Mouse (Mus musculus) forebrain, embryonic 16.5 days (tissue): ENCODE measurements around the gene Gpr55. TPM values are rescaled to one million over a fixed set of nuclear protein-coding genes. Genes with fewer than 3 reads are reported as not detected.
"Not testable (repeated sequence)": the region's sequence is repeated elsewhere in the genome, so short reads cannot be mapped to it uniquely, and the experiment has no call there.

Source experiments
- ATAC-seq: fragments of 200-750 bp; cut with Nextera tagmentation; 2 replicates; pipeline ENCODE4 v1.8.0; 2017; ENCODE audit warnings: mild to moderate bottlenecking, moderate library complexity
- H3K27ac ChIP-seq: fragments of 300-500 bp; sonication (generic); 2 replicates; pipeline ENCODE4 v1.5.1; 2014; ENCODE audit warnings: low read length, control low read depth
- H3K27me3 ChIP-seq: fragments of 300-500 bp; sonication (generic); replicated peaks from 2 replicates; pipeline ENCODE4 v1.6.1; 2014; ENCODE audit warnings: low read length; ENCODE audit not compliant: control insufficient read depth, insufficient read depth
- H3K36me3 ChIP-seq: fragments of 300-500 bp; sonication (generic); 2 replicates; pipeline ENCODE4 v1.6.1; 2014; ENCODE audit not compliant: control insufficient read depth, insufficient read depth
- H3K4me1 ChIP-seq: fragments of 300-500 bp; sonication (generic); replicated peaks from 2 replicates; pipeline ENCODE4 v1.6.1; 2014; ENCODE audit warnings: low read length; ENCODE audit not compliant: control insufficient read depth, insufficient read depth
- H3K4me2 ChIP-seq: fragments of 300-500 bp; sonication (generic); 2 replicates; pipeline ENCODE4 v1.6.1; 2014; ENCODE audit warnings: mild to moderate bottlenecking, low read length, control low read depth
- H3K4me3 ChIP-seq: fragments of 300-500 bp; sonication (generic); replicated peaks from 2 replicates; pipeline ENCODE4 v1.5.1; 2014; ENCODE audit warnings: mild to moderate bottlenecking, low read length, control low read depth
- H3K9ac ChIP-seq: fragments of 300-500 bp; sonication (generic); replicated peaks from 2 replicates; pipeline ENCODE4 v1.6.1; 2014; ENCODE audit warnings: low read depth, low read length, control low read depth
- H3K9me3 ChIP-seq: fragments of 300-500 bp; sonication (generic); 2 replicates; pipeline ENCODE4 v1.6.1; 2016; ENCODE audit warnings: low read length; ENCODE audit not compliant: control insufficient read depth
- WGBS: fragments of 180-500 bp; shearing (Covaris S2); extraction: QIAGEN DNeasy Blood & Tissue Kit; methylation state at CpG from one replicate; pipeline ENCODE4 v1.1.7; 2014; 5-methylcytosine and 5-hydroxymethylcytosine counted together
- polyA plus RNA-seq: library from polyadenylated mRNA; unstranded; fragments of >200 nt; fragmentation: Nextera tagmentation; extraction: Ambion mirVana; gene quantifications from 2 replicates; pipeline ENCODE4 v1.2.1, GENCODE M21; 2015

The Gpr55 gene
- polyA plus RNA-seq, 1 experiment from 2014 or later: 0.16 TPM

- not testable (repeated sequence) for H3K4me2 ChIP-seq, H3K27ac ChIP-seq, H3K9ac ChIP-seq, H3K27me3 ChIP-seq, H3K4me1 ChIP-seq, H3K9me3 ChIP-seq, H3K36me3 ChIP-seq, ATAC-seq, H3K4me3 ChIP-seq
- 87% methylated on average over 4 of the region's 4 CpGs for whole genome bisulfite sequencing
Observed at GRCm38 (mm10) chr1:85988882-85989281, 28.1 kb upstream of the Gpr55 start.

- H3K27ac ChIP-seq: no peak overlapping the region
- no peak for ATAC-seq
Observed at GRCm38 (mm10) chr1:85988351-85988750, 27.5 kb upstream of the Gpr55 start.

GRCm38 (mm10) chr1:85985784-85986183, 25.0 kb upstream of the Gpr55 start:
- Histone ChIP-seq H3K27me3 (no peaks in the 10 kb centered on the region), H3K9me3 (no peaks in the 10 kb centered on the region), H3K36me3 (no peaks in the 10 kb centered on the region), H3K4me3 (no peak overlapping the region), H3K9ac (no peak overlapping the region), H3K4me1 (0 out of 2 replicates have a peak, but pooled peaks cover 2% of the 10 kb centered on the region), H3K27ac (no peak overlapping the region), H3K4me2 (no peak overlapping the region)
- ATAC-seq: no peak
- WGBS: 91% methylated on average over 3 of the region's 3 CpGs

More at GRCm38 (mm10) chr1:85988351-85988750, 27.5 kb upstream of the Gpr55 start:
- no peak overlapping the region for H3K4me3 ChIP-seq
- no peak overlapping the region for H3K4me2 ChIP-seq
- no peaks in the 10 kb centered on the region for H3K36me3 ChIP-seq
- H3K9me3 ChIP-seq: no peaks in the 10 kb centered on the region
- no peaks in the 10 kb centered on the region for H3K27me3 ChIP-seq
- 84% methylated on average over 4 of the region's 4 CpGs for WGBS
- no peak overlapping the region for H3K9ac ChIP-seq
- no peaks in the 10 kb centered on the region for H3K4me1 ChIP-seq

- Histone ChIP-seq H3K4me3 (no peak overlapping the region), H3K27me3 (no peaks in the 10 kb centered on the region), H3K27ac (no peak overlapping the region), H3K4me2 (no peak overlapping the region), H3K4me1 (0 out of 2 replicates have a peak, but pooled peaks cover 2% of the 10 kb centered on the region), H3K36me3 (no peaks in the 10 kb centered on the region), H3K9me3 (no peaks in the 10 kb centered on the region), H3K9ac (no peak overlapping the region)
- WGBS: 58% methylated on average over 7 of the region's 7 CpGs
- ATAC-seq: no peak
Observed at GRCm38 (mm10) chr1:85981738-85982357, 21.0 kb upstream of the Gpr55 start.

- no peak overlapping the region for H3K9ac ChIP-seq
- 80% methylated on average over 3 of the region's 3 CpGs for WGBS
- H3K27me3 ChIP-seq: no peaks in the 10 kb centered on the region
- no peaks in the 10 kb centered on the region for H3K9me3 ChIP-seq
- H3K4me3 ChIP-seq: no peak overlapping the region
- no peak for ATAC-seq
- H3K36me3 ChIP-seq: no peaks in the 10 kb centered on the region
- 0 out of 2 replicates have a peak, but pooled peaks cover 2% of the 10 kb centered on the region for H3K4me1 ChIP-seq
- H3K4me2 ChIP-seq: no peak overlapping the region
- no peak overlapping the region for H3K27ac ChIP-seq
Observed at GRCm38 (mm10) chr1:85977709-85978108, 16.9 kb upstream of the Gpr55 start.

- Histone ChIP-seq H3K4me3 (no peak overlapping the region), H3K9ac (no peak overlapping the region), H3K4me1 (0 out of 2 replicates have a peak, but pooled peaks cover 3% of the 10 kb centered on the region), H3K27ac (no peak overlapping the region), H3K36me3 (no peaks in the 10 kb centered on the region), H3K9me3 (no peaks in the 10 kb centered on the region), H3K27me3 (no peaks in the 10 kb centered on the region), H3K4me2 (no peak overlapping the region)
- no peak for ATAC-seq
- WGBS: 81% methylated on average over 2 of the region's 2 CpGs
Observed at GRCm38 (mm10) chr1:85973468-85973877, 12.7 kb upstream of the Gpr55 start.

- no peak overlapping the region for H3K4me2 ChIP-seq
Observed at GRCm38 (mm10) chr1:85972341-85972740, 11.5 kb upstream of the Gpr55 start.

GRCm38 (mm10) chr1:85971070-85971469, 10.3 kb upstream of the Gpr55 start:
- no peaks in the 10 kb centered on the region for H3K9me3 ChIP-seq
- H3K36me3 ChIP-seq: no peaks in the 10 kb centered on the region
- ATAC-seq: no peak
- 94% methylated on average over 3 of the region's 3 CpGs for WGBS
- 0 out of 2 replicates have a peak, but pooled peaks cover 3% of the 10 kb centered on the region for H3K4me1 ChIP-seq
- no peak overlapping the region for H3K4me2 ChIP-seq
- no peaks in the 10 kb centered on the region for H3K27me3 ChIP-seq
- H3K9ac ChIP-seq: no peak overlapping the region
- H3K27ac ChIP-seq: no peak overlapping the region
- no peak overlapping the region for H3K4me3 ChIP-seq

More at GRCm38 (mm10) chr1:85972341-85972740, 11.5 kb upstream of the Gpr55 start:
- Histone ChIP-seq H3K4me3 (no peak overlapping the region), H3K36me3 (no peaks in the 10 kb centered on the region), H3K9ac (no peak overlapping the region), H3K27me3 (no peaks in the 10 kb centered on the region), H3K9me3 (no peaks in the 10 kb centered on the region), H3K27ac (no peak overlapping the region), H3K4me1 (0 out of 2 replicates have a peak, but pooled peaks cover 3% of the 10 kb centered on the region)
- 49% methylated on average over 3 of the region's 3 CpGs for WGBS
- no peak for ATAC-seq

GRCm38 (mm10) chr1:85969519-85969918, 8.7 kb upstream of the Gpr55 start:
- H3K27ac ChIP-seq: no peak overlapping the region
- ATAC-seq: peak; percentile 74

More at GRCm38 (mm10) chr1:85969519-85969918, 8.7 kb upstream of the Gpr55 start:
- H3K4me2 ChIP-seq: no peak overlapping the region
- no peak overlapping the region for H3K9ac ChIP-seq
- H3K27me3 ChIP-seq: no peaks in the 10 kb centered on the region
- 29% methylated on average over 1 of the region's 1 CpGs for WGBS
- no peaks in the 10 kb centered on the region for H3K9me3 ChIP-seq
- H3K36me3 ChIP-seq: no peaks in the 10 kb centered on the region
- no peak overlapping the region for H3K4me3 ChIP-seq
- H3K4me1 ChIP-seq: 0 out of 2 replicates have a peak, but pooled peaks cover 3% of the 10 kb centered on the region
